Mouse (Mus musculus): ENCODE measurements around the gene Osbp2.
A peak's percentile ranks its signal among the peaks of the same experiment; 100 is the strongest.
"Not testable (repeated sequence)": the region's sequence is repeated elsewhere in the genome, so short reads cannot be mapped to it uniquely, and the experiment has no call there.

Gene Osbp2

DNA sequence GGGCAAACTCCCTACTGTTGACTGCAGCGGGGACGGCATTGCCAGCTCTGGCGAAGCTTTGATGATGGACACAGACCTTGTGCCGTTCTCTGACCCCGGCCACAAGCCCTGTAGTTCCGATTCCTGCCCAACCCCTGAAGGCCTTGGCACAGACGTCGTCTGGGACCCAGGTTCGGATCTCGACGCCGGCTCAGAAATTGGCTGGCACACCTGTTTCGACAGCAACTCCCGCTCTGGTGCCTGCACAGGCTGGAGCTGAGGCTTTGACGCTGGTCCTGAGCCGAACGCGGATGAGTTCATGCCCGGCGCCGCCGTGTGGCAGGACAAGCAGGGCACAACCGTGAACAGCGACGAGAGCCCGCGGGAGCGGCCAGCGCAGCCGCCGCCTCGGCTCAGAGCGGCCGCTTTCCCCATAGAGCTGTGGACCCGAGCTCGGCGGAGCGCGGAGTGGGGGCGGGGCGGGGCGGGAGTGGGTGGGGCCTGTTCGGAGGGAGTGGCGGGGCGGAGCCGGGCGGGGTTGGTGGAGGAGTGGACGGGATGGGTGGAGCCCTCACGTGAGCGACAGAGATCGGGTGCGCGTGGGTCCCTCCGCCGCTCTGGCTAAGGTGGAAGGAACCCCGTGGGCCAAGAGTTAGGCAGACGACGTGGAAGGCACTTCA is at the start of gene Osbp2:
Gene Osbp2 (minus strand): TSS at position 450 of the 659 bp plus-strand sequence.
- DNase-seq = peak; percentile 73 to 76

DNA sequence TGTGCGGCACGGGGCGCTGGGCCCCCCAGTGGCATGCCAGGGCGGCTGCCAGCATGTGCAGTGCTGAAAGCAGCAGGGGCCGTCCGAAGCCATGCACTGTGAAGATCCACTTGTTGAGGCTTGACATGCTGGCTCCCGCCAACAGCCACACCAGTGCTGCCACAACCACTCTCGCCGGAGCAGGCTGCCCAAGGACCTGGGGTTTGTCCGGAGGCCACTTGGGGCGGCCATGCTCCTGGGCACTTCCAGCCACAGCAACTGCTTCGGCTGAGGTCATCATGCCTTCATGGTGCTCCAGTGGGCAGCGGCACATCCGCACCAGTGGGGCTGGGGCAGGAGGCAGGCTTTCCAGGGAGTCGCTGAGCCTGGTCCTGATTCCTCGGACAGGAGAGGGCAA is 49.2 kb upstream of the Osbp2 start:
- DNase-seq = peak; percentile 48 to 49

DNA sequence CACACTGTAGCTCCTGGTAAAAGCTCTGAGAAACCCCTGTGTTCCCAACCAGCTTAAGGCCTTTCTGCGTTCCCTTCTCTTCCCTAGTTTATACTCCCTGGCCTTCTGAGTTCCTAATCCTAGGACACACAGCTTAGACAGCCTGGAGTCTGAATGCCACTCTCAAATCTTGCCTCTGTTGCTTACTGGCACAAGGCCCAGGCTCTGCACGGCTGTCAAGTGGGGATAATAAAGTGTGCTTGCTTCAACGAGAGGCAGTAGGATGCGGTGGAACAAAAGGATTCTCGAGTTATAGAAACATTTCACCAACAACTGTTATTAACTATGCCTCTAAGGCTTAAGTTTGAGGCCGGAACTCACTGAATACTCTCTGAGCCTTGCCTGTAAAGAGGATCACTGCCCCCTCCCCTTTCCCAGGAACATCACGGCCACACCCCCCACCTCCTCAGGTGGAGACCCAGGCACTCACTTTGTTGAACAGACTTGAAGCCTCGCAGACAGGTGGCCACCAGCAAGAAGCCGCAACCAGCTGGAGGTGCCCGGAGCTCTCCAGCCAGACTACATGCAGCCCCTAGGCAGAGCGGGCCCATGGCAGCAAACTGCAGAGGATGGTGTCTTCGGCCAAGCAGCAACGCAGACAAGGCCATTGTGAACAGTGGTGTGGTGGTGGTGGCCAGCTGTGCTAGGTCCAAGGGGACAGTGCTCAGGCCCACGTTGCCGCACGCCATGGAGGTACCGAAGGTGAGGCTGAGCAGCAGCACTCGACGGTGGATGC is 48.6 kb upstream of the Osbp2 start:
- DNase-seq = peak in 1 of 2 experiments; percentile 46

DNA sequence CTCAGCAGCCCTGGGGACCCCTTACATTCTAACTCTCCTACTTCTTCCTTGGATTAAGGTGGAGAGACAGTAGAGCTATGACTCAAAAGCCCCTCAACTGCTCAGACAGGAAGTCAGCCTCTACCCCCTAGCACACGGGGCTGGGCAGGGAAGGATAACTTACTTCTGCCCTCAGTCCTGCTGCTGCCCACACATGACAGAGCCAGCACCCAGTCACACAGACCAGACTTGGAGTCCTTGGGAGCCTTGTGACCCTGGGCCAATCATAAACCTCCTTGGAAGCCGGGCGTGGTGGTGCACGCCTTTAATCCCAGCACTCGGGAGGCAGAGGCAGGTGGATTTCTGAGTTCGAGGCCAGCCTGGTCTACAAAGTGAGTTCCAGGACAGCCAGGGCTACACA is 47.7 kb upstream of the Osbp2 start:
- DNase-seq = not testable (repeated sequence)

DNA sequence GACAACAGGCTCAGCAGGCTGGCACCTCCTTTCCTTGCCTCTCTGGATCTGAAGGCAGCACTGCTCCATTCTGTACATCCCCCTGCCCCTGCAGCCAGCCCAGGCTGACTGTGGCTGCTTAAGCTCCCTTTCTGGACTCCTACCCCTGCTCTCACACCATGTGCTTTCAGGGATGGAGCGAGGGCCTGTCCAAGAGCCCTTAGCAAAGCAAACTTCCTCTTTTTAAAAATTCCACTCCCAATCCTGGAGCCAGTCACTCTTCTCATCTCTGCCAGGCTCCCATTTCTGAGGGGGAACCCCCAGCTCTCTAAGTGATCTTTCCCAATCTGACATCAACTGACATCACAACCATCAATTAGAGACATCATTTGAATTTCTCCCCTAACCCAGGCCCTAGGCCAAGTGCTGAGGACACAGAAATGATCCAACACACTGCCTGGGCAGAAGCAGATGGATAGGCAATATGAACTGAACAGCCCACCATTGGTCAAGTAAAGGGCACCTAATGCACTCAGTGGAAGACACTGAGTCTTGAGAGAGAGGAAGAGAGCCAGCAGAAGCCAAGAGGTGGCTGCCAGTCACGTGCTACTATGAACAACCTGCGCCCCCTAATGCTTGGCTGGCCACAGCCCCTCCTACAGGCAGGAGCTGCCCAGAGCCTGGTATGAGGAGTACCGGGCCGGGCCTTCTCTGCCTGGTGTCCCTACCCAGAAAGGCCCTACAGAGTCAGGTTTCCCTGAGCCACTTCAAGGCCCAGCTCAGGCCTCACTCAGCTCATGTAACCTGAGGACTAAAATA is 47.0 kb upstream of the Osbp2 start:
- peak; percentile 42 to 56 for DNase-seq

DNA sequence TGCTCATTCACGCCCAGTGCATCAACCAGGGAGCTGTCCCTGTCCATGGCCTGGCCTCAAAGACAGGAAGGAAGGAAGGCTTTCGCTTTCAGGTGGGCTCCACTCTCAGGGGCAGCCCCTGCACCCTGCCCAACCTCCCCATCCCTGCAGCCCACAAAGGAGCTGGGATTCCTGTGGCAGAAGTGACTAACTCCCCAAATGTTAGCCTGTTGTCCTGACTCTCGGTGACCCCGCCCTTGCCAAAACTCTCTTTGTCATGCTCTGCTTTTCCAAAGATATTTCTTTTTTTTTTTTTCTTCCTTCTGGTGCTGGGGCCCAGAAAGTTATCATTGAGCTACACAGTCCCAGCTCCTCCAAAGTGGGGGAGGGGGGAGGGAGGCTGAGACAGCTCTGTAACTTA is 45.5 kb upstream of the Osbp2 start:
- DNase-seq = no peak

DNA sequence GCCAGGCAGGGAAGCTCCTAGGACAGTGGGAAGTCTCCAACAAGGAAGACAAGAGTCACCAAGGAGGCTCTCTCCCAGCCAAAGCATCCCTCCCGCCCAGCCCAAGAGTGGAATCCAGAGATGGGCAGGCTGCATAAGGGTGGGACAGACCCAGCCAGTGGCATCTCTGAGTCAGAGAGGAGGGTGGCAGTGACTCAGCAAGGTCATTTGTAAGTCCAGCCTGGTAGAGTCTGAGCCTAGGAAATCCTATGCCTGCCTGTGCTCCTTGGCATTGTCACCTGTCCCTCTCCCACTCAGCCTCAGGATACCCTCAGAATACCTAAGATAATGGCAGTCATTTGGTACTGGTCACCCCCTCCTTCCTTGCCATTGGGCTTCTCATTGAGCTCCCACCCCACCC is 41.7 kb upstream of the Osbp2 start:
- DNase-seq = no peak

DNA sequence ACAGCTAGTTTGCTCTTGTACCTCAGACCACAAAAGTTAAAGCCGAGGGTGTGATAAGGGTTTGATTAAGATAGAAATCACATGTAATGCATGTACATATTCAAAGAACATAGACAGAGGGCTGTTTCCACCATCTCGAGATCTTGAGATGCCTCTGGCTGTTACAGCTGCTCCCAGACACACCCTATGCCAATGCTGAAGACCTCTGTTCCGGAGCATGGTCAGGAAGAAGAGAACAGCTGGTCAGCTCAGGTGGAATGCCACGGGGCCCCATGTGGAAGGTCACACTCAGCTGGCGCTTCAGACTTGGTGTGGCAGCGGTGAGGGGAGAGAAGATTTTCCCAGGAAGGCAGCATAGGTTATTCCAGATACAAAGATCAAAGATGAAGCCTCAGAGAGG is 41.0 kb upstream of the Osbp2 start:
- DNase-seq = no peak

DNA sequence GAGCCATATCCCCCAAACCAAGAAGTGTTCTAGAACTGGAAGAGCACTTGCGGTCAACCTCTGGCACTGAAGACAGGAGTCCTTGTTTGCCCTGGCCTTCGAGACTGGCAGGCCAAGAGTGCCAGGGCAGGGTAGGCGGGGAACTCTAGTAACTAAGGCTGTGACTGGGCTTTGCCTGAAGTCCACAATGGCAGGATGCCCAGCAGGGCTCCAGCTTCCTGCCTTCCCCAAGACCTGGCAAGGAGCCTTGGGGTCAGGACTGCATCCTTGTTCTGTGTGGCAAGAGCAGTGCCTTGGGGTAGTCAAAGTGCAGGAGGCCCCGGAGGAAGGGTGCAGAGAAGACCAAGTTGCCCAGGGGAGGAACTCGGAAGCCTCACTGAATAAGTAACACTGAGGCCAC is 39.3 kb upstream of the Osbp2 start:
- DNase-seq = peak; percentile 93 to 96

DNA sequence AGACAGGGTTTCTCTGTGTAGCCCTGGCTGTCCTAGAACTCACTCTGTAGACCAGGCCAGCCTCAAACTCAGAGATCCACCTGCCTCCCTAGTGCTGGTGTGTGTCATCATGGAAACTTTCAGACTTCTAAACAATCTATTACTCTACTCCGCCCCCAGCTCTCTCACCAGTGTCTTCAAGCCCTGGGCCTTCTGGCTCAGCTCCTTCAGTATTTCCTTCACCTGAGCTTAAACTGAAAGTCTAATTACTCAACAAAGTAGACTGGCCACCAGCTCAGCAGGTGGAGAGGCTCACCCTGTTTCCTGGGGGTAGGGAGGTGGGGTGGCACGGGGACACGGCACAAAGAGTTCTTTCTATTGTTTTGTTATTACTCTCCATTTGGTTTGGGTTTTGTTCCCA is 38.8 kb upstream of the Osbp2 start:
- peak in 1 of 2 experiments; percentile 53 for DNase-seq

DNA sequence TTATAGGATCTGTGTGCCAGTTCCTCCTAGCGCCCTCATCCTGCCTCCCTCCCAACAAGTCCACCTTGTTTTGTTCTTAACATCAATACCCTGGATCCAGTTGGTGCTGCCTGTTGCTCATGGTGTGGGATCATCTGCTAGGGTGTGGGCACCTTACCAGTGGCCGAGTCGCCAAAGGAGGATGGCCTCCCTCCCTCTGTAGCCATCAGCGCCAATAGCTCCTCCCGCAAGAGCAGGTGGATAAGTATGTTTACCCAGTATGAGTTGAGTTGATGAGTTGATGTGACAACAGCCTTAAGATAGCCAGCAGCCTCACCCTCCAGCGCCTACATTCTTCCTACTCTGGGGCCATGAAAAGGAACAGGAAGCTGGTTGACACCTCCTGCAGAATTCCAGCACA is 36.6 kb upstream of the Osbp2 start:
- DNase-seq = no peak

DNA sequence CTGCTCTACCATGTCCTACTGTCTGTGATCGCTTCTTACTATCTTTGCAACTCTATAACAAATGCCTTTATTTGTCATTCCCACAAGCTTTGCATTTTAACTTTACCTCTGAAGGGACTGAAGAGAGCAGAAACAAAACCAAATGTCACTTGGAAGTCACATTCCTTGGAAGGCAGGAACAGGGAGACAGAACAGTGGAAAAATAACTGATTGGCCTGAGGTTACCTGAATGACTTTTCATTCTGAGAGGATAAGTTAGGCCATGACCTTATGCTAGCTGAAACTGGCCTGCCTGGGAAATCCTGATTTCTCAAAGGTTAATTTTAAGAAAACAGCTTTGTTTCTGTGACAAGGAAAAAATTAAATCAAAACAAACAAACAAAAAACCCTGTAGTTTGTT is 32.2 kb upstream of the Osbp2 start:
- no peak for DNase-seq

DNA sequence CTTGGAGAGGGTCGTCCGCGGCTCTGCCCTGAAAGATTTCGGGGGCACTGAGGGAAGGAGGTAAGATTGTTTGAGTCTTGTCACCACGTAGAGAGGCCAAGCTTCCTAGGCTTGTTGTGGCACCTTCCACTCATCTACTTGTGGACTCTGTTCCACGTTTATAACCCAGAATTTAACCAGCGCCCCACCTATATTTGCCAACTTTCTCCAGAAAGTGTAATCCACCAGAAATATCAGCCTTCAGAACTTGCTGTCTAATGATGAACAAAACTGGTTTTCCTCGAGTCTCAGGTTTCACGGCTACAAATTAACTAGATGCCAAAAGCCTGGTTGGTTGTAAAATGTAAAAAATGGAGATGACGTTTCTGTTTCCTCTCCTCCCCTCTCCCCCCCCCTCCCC is 31.8 kb upstream of the Osbp2 start:
- peak in 1 of 2 experiments; percentile 19 for DNase-seq

DNA sequence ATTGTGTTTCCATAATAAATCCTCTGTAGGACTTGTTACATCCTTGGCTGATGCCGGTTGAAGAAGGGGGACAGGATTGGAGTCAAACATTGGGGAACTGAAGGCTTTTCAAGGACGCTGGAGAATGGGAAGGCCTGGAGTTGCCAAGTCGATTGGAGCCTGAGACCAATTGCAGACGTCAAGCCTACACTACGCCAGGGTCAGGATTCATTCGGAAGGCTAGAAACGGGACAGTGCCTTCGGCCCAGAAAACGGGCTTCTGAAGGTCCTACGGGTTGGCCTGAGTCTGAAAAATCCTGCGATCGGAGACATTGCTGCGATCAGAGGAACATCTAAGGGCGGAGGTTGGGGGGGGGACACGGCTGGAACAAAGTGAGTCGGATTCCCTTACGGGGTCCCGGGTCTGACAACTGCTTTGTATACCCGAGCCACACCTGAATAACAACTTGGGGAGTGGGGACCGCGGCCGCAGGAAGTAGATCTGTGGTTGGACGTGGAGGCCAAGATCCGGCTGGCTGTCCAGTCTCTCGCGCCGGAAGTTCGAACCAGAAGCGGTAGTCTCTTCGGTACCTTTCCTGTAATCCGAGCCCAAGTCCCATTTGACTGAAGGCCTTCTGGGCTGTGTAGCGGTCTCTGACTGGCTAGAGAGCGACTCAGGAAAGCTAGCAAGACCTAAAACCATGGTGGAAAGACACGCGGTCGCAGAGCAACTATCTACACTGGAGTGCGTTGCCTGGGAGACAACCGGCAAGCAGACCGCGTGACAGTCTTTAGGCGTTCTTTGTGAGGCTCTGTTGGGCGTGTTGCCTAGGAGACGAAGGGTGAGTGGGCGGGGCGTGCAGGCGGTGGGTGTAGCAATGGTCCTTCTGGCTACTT is 30.9 kb upstream of the Osbp2 start, which contains the start of the genes 4921536K21Rik and Dusp18:
Gene 4921536K21Rik (minus strand): TSS at position 693 of the 876 bp plus-strand sequence.
Gene Dusp18 (plus strand): TSS at position 835 of the 876 bp plus-strand sequence.
- DNase-seq = peak; percentile 96 to 97

DNA sequence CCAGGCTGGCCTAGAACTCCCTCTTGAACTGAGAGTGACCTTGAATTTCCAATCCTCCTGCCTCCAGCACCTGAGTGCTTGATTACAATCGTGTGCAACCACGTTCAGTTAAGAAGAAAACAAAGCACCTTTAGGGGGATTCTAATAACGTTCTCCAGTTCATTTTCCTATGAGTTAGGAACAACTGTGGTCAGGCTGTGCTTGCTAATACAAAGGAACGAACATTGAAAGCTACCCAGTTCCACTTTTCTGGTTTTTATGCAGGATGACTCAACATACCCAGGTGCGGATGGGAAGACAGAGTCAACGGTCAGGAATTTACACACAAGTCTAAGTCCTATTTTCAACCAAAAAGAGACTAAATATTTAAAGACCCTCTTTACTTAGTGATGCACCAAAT is 30.3 kb upstream of the Osbp2 start:
- no peak for DNase-seq

DNA sequence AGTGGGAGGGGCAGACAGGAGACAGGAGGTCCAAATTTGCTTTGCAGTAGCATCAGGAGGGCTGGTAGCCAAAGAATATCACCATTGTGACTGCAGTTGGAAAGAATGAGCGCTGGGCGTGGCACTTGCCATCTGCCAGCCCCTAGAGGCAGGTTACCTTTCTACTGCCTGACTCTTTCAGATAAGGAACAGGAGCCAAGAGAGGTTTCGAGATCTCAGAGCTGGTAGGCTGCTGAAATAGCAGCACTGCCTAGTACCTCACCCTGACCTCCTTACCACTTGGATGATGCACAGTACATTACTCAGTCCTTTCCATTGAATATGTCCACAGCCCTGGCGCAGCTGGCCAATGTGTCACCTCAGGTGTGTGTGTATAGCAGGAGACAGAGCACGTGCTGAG is 23.6 kb upstream of the Osbp2 start:
- no peak for DNase-seq

DNA sequence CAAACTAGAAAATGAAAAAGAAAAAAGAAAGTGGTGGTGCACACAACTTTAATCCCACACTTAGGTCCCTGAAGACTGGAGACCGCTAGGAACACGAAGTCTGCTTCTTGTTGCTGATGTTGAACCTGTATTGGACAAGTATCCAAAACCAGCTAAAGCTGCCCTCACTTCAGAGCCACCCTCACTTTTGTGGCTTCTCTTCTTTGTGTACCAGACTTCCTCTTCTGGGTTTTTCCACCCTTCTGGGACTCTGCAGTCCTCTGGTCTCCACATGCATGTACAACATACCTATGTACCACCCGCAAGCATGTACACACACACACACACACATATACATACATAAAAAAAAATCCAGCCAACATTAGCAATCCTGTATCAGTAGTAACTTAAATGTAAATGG is 20.0 kb upstream of the Osbp2 start:
- DNase-seq = no peak

DNA sequence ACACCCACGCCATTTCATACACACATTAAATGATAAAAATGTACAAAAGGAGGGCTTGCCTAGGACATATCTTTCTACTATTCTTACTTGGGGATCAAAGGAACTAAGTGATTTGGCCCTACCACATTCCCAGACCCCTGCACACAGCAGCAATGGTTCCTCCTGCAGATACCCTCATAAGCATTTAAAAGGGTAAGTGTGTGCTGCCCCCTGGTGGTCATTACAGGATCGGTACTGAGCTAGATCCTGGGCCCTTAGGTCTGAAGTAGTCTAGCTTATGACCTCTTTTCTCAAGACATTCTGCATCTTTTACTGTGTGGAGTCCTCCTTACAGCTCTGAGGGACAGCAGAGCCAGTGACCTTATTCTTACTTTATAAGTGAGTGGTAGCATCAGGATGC is 16.1 kb upstream of the Osbp2 start:
- DNase-seq = peak; percentile 60 to 71

DNA sequence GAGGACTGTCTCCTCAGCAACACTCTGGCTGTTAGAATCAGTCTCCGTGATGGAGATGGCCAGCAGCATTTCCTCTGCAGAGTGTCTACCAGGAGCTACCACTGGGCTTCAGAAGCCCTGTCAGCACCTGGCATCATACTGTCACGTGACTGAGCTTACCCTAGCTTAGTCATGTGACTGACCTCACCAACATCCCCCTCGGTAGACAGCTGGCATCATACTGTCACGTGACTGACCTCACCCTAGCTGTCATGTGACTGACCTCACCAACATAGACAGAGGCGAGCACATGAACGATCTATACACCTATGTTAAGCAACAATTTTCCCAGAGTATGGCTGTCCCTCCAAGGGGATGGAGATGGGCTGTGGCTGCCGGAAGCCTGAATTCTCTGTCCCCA is 15.0 kb upstream of the Osbp2 start:
- DNase-seq = no peak

DNA sequence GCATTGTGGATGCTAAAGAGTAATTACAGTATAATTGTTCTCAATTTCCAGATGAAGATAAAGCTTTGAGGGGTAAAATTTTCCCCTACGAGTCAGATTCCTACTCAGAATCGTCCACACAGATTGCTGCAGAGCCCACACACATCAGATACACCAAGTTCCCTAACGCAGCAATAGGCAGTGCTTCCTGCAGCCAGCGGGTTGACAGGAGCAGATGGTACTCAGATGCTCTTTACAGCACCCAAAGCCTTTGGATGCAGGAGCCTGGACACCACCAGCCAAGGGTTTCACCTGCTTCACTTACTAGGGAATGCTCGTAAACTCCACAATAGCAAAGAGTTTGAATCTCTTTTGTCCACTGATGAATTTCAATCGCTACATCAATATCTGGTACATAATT is 12.7 kb upstream of the Osbp2 start:
- DNase-seq = no peak

DNA sequence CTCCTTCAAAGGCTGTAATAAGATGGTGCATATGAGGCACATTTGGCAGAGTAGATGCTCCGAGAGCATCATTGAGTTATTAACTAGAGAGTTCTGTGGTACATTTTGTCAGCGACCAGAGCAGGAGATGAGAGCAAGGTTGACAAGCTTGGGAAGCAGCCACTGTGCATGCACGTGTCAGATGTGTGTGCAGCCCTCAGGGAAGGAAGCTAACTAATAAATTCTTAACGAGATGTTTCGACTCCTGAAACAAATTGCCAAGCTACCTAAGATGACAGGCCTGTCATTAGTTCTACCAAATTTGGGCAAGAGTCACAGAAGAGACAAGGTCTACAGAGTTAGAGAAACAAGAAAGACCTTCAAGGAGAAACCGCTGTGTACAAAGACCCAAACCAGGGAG is 640 bp upstream of the Osbp2 start:
- no peak for DNase-seq

DNA sequence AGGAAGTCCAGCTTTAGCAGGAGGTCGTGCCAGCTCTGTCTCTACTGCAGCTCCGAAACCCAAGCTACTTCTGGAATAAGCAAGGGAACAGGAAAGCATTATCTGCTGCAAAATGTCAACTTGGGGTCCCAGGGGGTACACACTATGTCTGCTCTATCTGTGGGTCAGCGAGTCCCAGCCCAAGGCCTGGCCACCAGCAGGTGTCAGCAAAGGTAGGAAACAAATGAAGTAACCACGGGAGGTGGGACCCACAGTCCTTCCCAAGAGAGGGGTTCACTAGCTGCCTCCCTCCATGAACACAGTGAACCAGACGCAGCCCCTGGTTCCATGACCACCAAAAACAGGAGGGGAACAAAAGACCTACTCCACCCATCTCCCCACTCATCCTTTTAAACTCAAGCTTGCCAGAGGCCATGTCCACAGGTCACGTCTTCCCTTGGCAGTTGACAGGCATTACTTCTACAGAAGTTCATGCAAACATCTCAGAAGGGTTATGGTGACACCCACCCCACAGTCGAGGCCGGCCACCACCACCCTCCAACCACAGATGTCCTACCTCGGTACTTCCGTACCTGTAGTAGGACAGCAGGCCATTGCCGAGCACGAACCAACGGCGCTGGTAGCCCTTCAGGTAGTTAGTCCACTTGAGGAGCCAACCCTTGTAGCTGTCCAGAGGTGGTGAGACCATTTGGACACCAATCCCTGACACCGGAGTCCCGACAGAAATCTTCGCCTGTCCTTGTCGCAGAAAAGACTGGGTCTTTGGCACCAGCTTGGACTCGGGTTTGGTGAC is 846 bp downstream of the Osbp2 start:
- DNase-seq = no peak
